Mouse (Mus musculus): ENCODE measurements around the gene Sept3. TPM values are rescaled to one million over a fixed set of nuclear protein-coding genes. Genes with fewer than 3 reads are reported as not detected.
A peak's percentile ranks its signal among the peaks of the same experiment; 100 is the strongest.

The Sept3 gene
- total and polyA plus RNA-seq, 2 experiments from 2014 or later, result 449 to 602 TPM

- Histone ChIP-seq H3K36me3 (ENCODE audit: insufficient read depth) (0 out of 2 replicates have a peak, but pooled peaks cover 9% of the 10 kb centered on the region), H3K4me3 (ENCODE audit: low read depth, low read length) (peak within 1 kb of the TSS; percentile 52), H3K4me2 (ENCODE audit: low read depth) (peak within 1 kb of the TSS; percentile 63), H3K9me3 (ENCODE audit: low read length) (no peaks in the 10 kb centered on the region), H3K27me3 (ENCODE audit: insufficient read depth, low read length) (peaks cover 7% of the 10 kb centered on the region; the same call in 1 of the 2 replicates), H3K4me1 (ENCODE audit: insufficient read depth) (peaks cover 6% of the 10 kb centered on the region), H3K27ac (ENCODE audit: low read depth, low read length) (no peak within 1 kb of the TSS), H3K9ac (peak within 1 kb of the TSS; percentile 66)
- TF ChIP-seq CTCF (IDR thresholded peaks at IDR 0.05; ENCODE audit: low read depth), result peak; percentile 34; the same call in 1 of the 2 replicates
- 2% methylated on average over 41 of the region's 41 CpGs for WGBS
- peak; percentile 97 for DNase-seq
- ATAC-seq, result peak; percentile 96
Measured at GRCm38 (mm10) chr15:82338593-82339112, 64.0 kb downstream of the Sept3 start, which contains the start of the genes Naga, Pheta2 and Smdt1. TSS of gene Naga (minus strand) at chr15:82338925. TSS of gene Pheta2 (plus strand) at chr15:82338942. TSS of gene Smdt1 (plus strand) at chr15:82338959.

- ATAC-seq (no peak), DNase-seq (no peak)
- peak overlapping the region; percentile 66 for H3K9ac ChIP-seq
- TF ChIP-seq CTCF (IDR thresholded peaks at IDR 0.05; ENCODE audit: low read depth), result no peak
- H3K36me3 ChIP-seq (ENCODE audit: insufficient read depth), result 0 out of 2 replicates have a peak, but pooled peaks cover 9% of the 10 kb centered on the region
- peaks cover 7% of the 10 kb centered on the region; the same call in 1 of the 2 replicates for H3K27me3 ChIP-seq (ENCODE audit: insufficient read depth, low read length)
- peak overlapping the region; percentile 63 for H3K4me2 ChIP-seq (ENCODE audit: low read depth)
- H3K4me1 ChIP-seq (ENCODE audit: insufficient read depth), result peaks cover 6% of the 10 kb centered on the region
- H3K9me3 ChIP-seq (ENCODE audit: low read length), result no peaks in the 10 kb centered on the region
- no peak overlapping the region for H3K27ac ChIP-seq (ENCODE audit: low read depth, low read length)
- WGBS, result 55% methylated on average over 10 of the region's 10 CpGs
- H3K4me3 ChIP-seq (ENCODE audit: low read depth, low read length), result peak overlapping the region; percentile 52
Measured at GRCm38 (mm10) chr15:82339150-82339549, 64.5 kb downstream of the Sept3 start.

- Histone ChIP-seq H3K4me3 (ENCODE audit: low read depth, low read length) (no peak overlapping the region), H3K27me3 (ENCODE audit: insufficient read depth, low read length) (peaks cover 7% of the 10 kb centered on the region; the same call in 1 of the 2 replicates), H3K36me3 (ENCODE audit: insufficient read depth) (0 out of 2 replicates have a peak, but pooled peaks cover 9% of the 10 kb centered on the region), H3K9ac (no peak overlapping the region), H3K4me1 (ENCODE audit: insufficient read depth) (peaks cover 6% of the 10 kb centered on the region), H3K27ac (ENCODE audit: low read depth, low read length) (no peak overlapping the region), H3K9me3 (ENCODE audit: low read length) (no peaks in the 10 kb centered on the region), H3K4me2 (ENCODE audit: low read depth) (no peak overlapping the region)
- DNase-seq, result no peak
- 82% methylated on average over 8 of the region's 8 CpGs for WGBS
- no peak for TF ChIP-seq CTCF (IDR thresholded peaks at IDR 0.05; ENCODE audit: low read depth)
- no peak for ATAC-seq
Measured at GRCm38 (mm10) chr15:82339634-82340254, 65.1 kb downstream of the Sept3 start.

GRCm38 (mm10) chr15:82340414-82341035 is 65.8 kb downstream of the Sept3 start:
- Histone ChIP-seq H3K4me2 (ENCODE audit: low read depth) (peak overlapping the region; percentile 40), H3K4me1 (ENCODE audit: insufficient read depth) (peaks cover 6% of the 10 kb centered on the region), H3K27ac (ENCODE audit: low read depth, low read length) (no peak overlapping the region), H3K36me3 (ENCODE audit: insufficient read depth) (0 out of 2 replicates have a peak, but pooled peaks cover 4% of the 10 kb centered on the region), H3K9me3 (ENCODE audit: low read length) (no peaks in the 10 kb centered on the region), H3K9ac (0 out of 2 replicates have a peak overlapping the region, but pooled peaks have one; percentile 39), H3K4me3 (ENCODE audit: low read depth, low read length) (no peak overlapping the region), H3K27me3 (ENCODE audit: insufficient read depth, low read length) (peaks cover 7% of the 10 kb centered on the region; the same call in 1 of the 2 replicates)
- WGBS, result 54% methylated on average over 21 of the region's 21 CpGs
- DNase-seq (no peak), ATAC-seq (no peak)
- no peak for TF ChIP-seq CTCF (IDR thresholded peaks at IDR 0.05; ENCODE audit: low read depth)

- ATAC-seq (no peak), DNase-seq (no peak)
Measured at GRCm38 (mm10) chr15:82341036-82341501, 66.4 kb downstream of the Sept3 start.

GRCm38 (mm10) chr15:82341675-82342542 is 67.2 kb downstream of the Sept3 start:
- WGBS, result 76% methylated on average over 15 of the region's 15 CpGs
- DNase-seq, result no peak
- Histone ChIP-seq H3K4me1 (ENCODE audit: insufficient read depth) (peaks cover 12% of the 10 kb centered on the region), H3K4me2 (ENCODE audit: low read depth) (0 out of 2 replicates have a peak overlapping the region, but pooled peaks have one; percentile 40), H3K9me3 (ENCODE audit: low read length) (no peaks in the 10 kb centered on the region), H3K27me3 (ENCODE audit: insufficient read depth, low read length) (peaks cover 7% of the 10 kb centered on the region; the same call in 1 of the 2 replicates), H3K4me3 (ENCODE audit: low read depth, low read length) (no peak overlapping the region), H3K36me3 (ENCODE audit: insufficient read depth) (no peaks in the 10 kb centered on the region), H3K27ac (ENCODE audit: low read depth, low read length) (no peak overlapping the region; the same call in 1 of the 2 replicates), H3K9ac (no peak overlapping the region)
- ATAC-seq, result no peak
- TF ChIP-seq CTCF (IDR thresholded peaks at IDR 0.05; ENCODE audit: low read depth), result no peak

More at GRCm38 (mm10) chr15:82341036-82341501, 66.4 kb downstream of the Sept3 start:
- TF ChIP-seq CTCF (IDR thresholded peaks at IDR 0.05; ENCODE audit: low read depth), result no peak
- Histone ChIP-seq H3K9me3 (ENCODE audit: low read length) (no peaks in the 10 kb centered on the region), H3K36me3 (ENCODE audit: insufficient read depth) (no peaks in the 10 kb centered on the region), H3K9ac (0 out of 2 replicates have a peak overlapping the region, but pooled peaks have one; percentile 39), H3K4me2 (ENCODE audit: low read depth) (peak overlapping the region; percentile 40), H3K4me1 (ENCODE audit: insufficient read depth) (peaks cover 6% of the 10 kb centered on the region), H3K27ac (ENCODE audit: low read depth, low read length) (no peak overlapping the region), H3K4me3 (ENCODE audit: low read depth, low read length) (peak overlapping the region; percentile 1; the same call in 1 of the 2 replicates), H3K27me3 (ENCODE audit: insufficient read depth, low read length) (peaks cover 7% of the 10 kb centered on the region; the same call in 1 of the 2 replicates)
- 6% methylated on average over 40 of the region's 40 CpGs for WGBS

Data from forebrain, postnatal 0 days (tissue).